Mouse (Mus musculus): ENCODE measurements around the gene Gm4353. TPM values are rescaled to one million over a fixed set of nuclear protein-coding genes. Genes with fewer than 3 reads are reported as not detected.

The Gm4353 gene
- 0.19 TPM for polyA plus RNA-seq (2017; shearing (Covaris generic))

GRCm38 (mm10) chr7:116084366-116084765 lies at the start of gene Gm4353:
Gene Gm4353 (minus strand): TSS chr7:116084635.

GRCm38 (mm10) chr7:116039196-116039537 lies 45.3 kb downstream of the Gm4353 start, which contains the start of gene 1110004F10Rik:
Gene 1110004F10Rik (plus strand): TSS chr7:116039397.

GRCm38 (mm10) chr7:116038511-116038910 lies 45.9 kb downstream of the Gm4353 start, which contains the start of gene Sox6:
Gene Sox6 (minus strand): TSS chr7:116038796.

Other genes with a start within 250 kb of the Gm4353 start
- not detected for gene Sox6, start 45.8 kb downstream of the Gm4353 start, polyA plus RNA-seq (2017; shearing (Covaris generic))
- gene 1110004F10Rik, start 45.2 kb downstream of the Gm4353 start, polyA plus RNA-seq (2017; shearing (Covaris generic)): 206 TPM
- gene Plekha7, start 223.7 kb upstream of the Gm4353 start, polyA plus RNA-seq (2017; shearing (Covaris generic)): 13.0 TPM
- 696 TPM for gene Rps13, start 249.6 kb upstream of the Gm4353 start, polyA plus RNA-seq (2017; shearing (Covaris generic))